Mouse (Mus musculus): ENCODE results near the gene Rsl24d1. TPM values are rescaled to one million over a fixed set of nuclear protein-coding genes. Genes with fewer than 3 reads are reported as not detected.

Gene Rsl24d1
- polyA plus RNA-seq, 1 experiment from 2014 or later = 115 TPM

DNA sequence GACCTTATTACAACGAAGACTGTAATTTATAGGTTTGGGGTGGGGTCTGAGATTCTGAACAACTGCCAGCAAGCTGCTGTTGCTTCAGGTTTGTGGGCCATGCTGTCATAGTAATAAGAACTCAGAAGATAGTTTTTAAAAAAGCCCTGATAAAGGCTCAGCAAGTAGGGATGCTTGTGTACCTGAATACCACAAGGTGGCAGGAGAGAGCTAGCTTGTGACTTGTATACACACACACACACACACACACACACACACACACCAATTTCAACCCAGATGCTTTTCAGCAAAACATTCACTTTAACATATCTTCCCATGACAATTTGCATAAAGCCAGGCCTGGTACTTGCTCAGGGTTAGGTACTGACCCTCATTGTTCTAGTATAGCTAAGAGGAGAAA lies 46.0 kb downstream of the Rsl24d1 start:
- H3K9ac ChIP-seq = no peak overlapping the region
- no peaks in the 10 kb centered on the region for H3K9me3 ChIP-seq
- H3K27me3 ChIP-seq = no peaks in the 10 kb centered on the region
- H3K4me1 ChIP-seq (replicated peaks) = no peaks in the 10 kb centered on the region
- no peak for ATAC-seq (ENCODE audit: low FRiP score)
- WGBS = 36% methylated on average over 1 of the region's 1 CpGs
- no peak overlapping the region for H3K4me3 ChIP-seq
- H3K27ac ChIP-seq = no peak overlapping the region
- H3K36me3 ChIP-seq = no peaks in the 10 kb centered on the region
- no peak overlapping the region for H3K4me2 ChIP-seq

DNA sequence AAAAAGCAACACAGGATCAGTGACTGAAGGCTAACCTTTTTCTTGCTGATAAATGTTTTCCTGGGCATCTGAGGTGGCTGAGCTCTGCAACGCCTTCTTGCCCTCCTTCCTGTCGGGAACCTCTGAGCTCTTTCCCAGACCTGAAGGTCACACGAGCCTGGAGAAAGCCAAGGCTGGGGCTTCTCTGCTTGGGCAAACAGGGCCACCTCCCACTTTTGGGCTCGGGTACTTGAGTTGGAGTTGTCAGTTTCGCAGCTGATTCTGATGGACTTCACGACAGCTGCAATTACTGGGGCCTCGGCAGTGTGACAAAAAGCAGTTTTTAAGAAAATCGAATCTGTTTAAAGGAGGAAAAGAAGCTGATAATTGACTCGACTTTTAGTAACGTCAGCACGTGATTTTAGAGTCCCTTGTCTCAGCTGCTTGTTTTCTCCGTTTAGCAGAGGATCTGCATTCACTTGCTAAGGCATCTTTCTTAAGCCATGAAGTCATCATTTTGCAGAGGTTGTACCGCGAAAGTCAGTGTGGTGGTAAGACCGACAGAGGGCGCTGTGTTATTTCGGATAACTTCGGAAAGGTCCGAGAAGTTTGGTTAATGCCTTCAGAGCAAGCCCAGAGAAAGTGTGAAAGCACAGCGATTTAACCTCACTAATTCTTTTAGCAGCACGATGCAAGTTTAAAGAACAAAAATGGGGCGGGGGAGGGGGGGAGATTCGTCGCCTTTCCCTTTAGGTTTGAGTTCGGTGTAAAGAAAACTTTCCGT lies 49.5 kb downstream of the Rsl24d1 start:
- Histone ChIP-seq H3K4me1 (replicated peaks) (no peaks in the 10 kb centered on the region), H3K27me3 (no peaks in the 10 kb centered on the region), H3K9ac (no peak overlapping the region), H3K27ac (no peak overlapping the region), H3K9me3 (no peaks in the 10 kb centered on the region), H3K4me2 (peak overlapping the region; percentile 41), H3K4me3 (no peak overlapping the region), H3K36me3 (no peaks in the 10 kb centered on the region)
- peak; percentile 69; the same call in 1 of the 2 replicates for ATAC-seq (ENCODE audit: low FRiP score)
- WGBS = 22% methylated on average over 26 of the region's 26 CpGs

DNA sequence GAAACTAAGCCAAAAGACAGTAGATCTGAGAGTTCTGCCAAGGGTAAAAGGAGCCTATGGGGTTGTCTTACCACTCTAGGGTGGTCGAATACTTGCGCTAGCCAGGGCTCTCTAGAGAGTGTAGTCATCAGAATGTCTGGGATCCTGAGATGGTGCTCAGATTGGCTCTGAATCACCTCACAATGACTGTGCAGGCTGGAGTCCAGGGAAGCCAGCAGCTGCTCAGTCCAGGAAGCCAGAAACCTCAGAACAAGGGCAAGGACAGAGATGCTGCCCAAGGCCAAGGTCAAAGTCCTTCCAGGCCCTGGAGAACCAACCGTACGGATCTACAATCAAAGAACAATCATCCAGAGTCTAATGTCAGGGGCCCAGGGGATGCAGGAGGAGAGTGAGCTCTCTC lies 52.4 kb downstream of the Rsl24d1 start:
- 91% methylated on average over 4 of the region's 4 CpGs for WGBS
- peaks cover 5% of the 10 kb centered on the region; the same call in 1 of the 2 replicates for H3K9me3 ChIP-seq
- H3K4me3 ChIP-seq = no peak overlapping the region
- no peaks in the 10 kb centered on the region for H3K4me1 ChIP-seq (replicated peaks)
- ATAC-seq (ENCODE audit: low FRiP score) = no peak
- H3K27ac ChIP-seq = no peak overlapping the region
- H3K27me3 ChIP-seq = no peaks in the 10 kb centered on the region
- H3K9ac ChIP-seq = no peak overlapping the region
- H3K36me3 ChIP-seq = no peaks in the 10 kb centered on the region
- H3K4me2 ChIP-seq = no peak overlapping the region

Other genes with a start within 250 kb of the Rsl24d1 start
- 13.3 and 13.6 TPM in 2 replicates for gene Pygo1, start 187.8 kb upstream of the Rsl24d1 start, polyA plus RNA-seq (2015; fragmentation: Nextera tagmentation; extraction: Ambion mirVana)
- gene Dyx1c1, start 154.6 kb upstream of the Rsl24d1 start, polyA plus RNA-seq (2015; fragmentation: Nextera tagmentation; extraction: Ambion mirVana) = 2.4 and 3.0 TPM in 2 replicates
- gene Gm44503, start 154.6 kb upstream of the Rsl24d1 start, polyA plus RNA-seq (2015; fragmentation: Nextera tagmentation; extraction: Ambion mirVana) = 0.05 TPM in 1 of 2 replicates, not detected in the other
- 29.9 and 33.7 TPM in 2 replicates for gene Ccpg1os, start 128.0 kb upstream of the Rsl24d1 start, polyA plus RNA-seq (2015; fragmentation: Nextera tagmentation; extraction: Ambion mirVana)
- 42.7 and 43.9 TPM in 2 replicates for gene Ccpg1, start 128.0 kb upstream of the Rsl24d1 start, polyA plus RNA-seq (2015; fragmentation: Nextera tagmentation; extraction: Ambion mirVana)
- gene Pigb, start 73.0 kb upstream of the Rsl24d1 start, polyA plus RNA-seq (2015; fragmentation: Nextera tagmentation; extraction: Ambion mirVana) = 13.4 and 14.1 TPM in 2 replicates
- 1.3 and 2.3 TPM in 2 replicates for gene Rab27a, start 68.6 kb upstream of the Rsl24d1 start, polyA plus RNA-seq (2015; fragmentation: Nextera tagmentation; extraction: Ambion mirVana)
- gene Khdc3, start 11.6 kb upstream of the Rsl24d1 start, polyA plus RNA-seq (2015; fragmentation: Nextera tagmentation; extraction: Ambion mirVana) = 0.26 TPM in 1 of 2 replicates, not detected in the other
- not detected in 2 replicates for gene Gm20509, start 11.0 kb upstream of the Rsl24d1 start, polyA plus RNA-seq (2015; fragmentation: Nextera tagmentation; extraction: Ambion mirVana)

All from hindbrain, embryonic 13.5 days (tissue).